Mouse (Mus musculus) limb, embryonic 11.5 days (tissue): ENCODE results near the gene Tec. TPM values are rescaled to one million over a fixed set of nuclear protein-coding genes. Genes with fewer than 3 reads are reported as not detected.

Experiments used
- ATAC-seq: fragments of 200-750 bp; cut with Nextera tagmentation; 2 replicates; pipeline ENCODE4 v1.8.0; 2017; ENCODE audit warnings: low read depth; ENCODE audit not compliant: insufficient number of reproducible peaks, low FRiP score, low TSS enrichment
- DNase-seq: peaks from one replicate; pipeline ENCODE4 v3.0.0-alpha.2; 2015; ENCODE audit warnings: low spot score
- H3K27ac ChIP-seq: fragments of 300-500 bp; sonication (generic); replicated peaks from 2 replicates; pipeline ENCODE4 v1.5.1; 2014; ENCODE audit warnings: low read depth, mild to moderate bottlenecking, low read length
- H3K27me3 ChIP-seq: fragments of 300-500 bp; sonication (generic); 2 replicates; pipeline ENCODE4 v1.6.1; 2014; ENCODE audit warnings: mild to moderate bottlenecking, low read length, mixed read lengths; ENCODE audit not compliant: control insufficient read depth, insufficient read depth
- H3K36me3 ChIP-seq: fragments of 300-500 bp; sonication (generic); 2 replicates; pipeline ENCODE4 v1.6.1; 2014; ENCODE audit warnings: mild to moderate bottlenecking, low read length, moderate library complexity, mixed read lengths; ENCODE audit not compliant: control insufficient read depth, insufficient read depth
- H3K4me1 ChIP-seq: fragments of 300-500 bp; sonication (generic); 2 replicates; pipeline ENCODE4 v1.6.1; 2014; ENCODE audit warnings: low read length, mixed read lengths; ENCODE audit not compliant: control insufficient read depth, insufficient read depth
- H3K4me2 ChIP-seq: fragments of 300-500 bp; sonication (generic); 2 replicates; pipeline ENCODE4 v1.6.1; 2014; ENCODE audit warnings: low read depth, mild to moderate bottlenecking, moderate library complexity; ENCODE audit not compliant: severe bottlenecking
- H3K4me3 ChIP-seq: fragments of 300-500 bp; sonication (generic); 2 replicates; pipeline ENCODE4 v1.5.1; 2014; ENCODE audit warnings: low read depth, low read length
- H3K9ac ChIP-seq: fragments of 300-500 bp; sonication (generic); 2 replicates; pipeline ENCODE4 v1.6.1; 2014; ENCODE audit warnings: mild to moderate bottlenecking, low read length
- H3K9me3 ChIP-seq: fragments of 300-500 bp; sonication (generic); 2 replicates; pipeline ENCODE4 v1.6.1; 2016; ENCODE audit warnings: low read length; ENCODE audit not compliant: control insufficient read depth
- WGBS: fragments of 180-500 bp; shearing (Covaris S2); extraction: QIAGEN DNeasy Blood & Tissue Kit; methylation state at CpG from one replicate; pipeline ENCODE4 v1.1.7; 2014; 5-methylcytosine and 5-hydroxymethylcytosine counted together
- polyA plus RNA-seq: library from polyadenylated mRNA; unstranded; fragments of >200 nt; fragmentation: Nextera tagmentation; extraction: Ambion mirVana; gene quantifications from 2 replicates; pipeline ENCODE4 v1.2.1, GENCODE M21; 2014

Tec gene
- polyA plus RNA-seq, 1 experiment from 2014 or later: 2.3 TPM

GRCm38 (mm10) chr5:72844294-72844693, 24.0 kb downstream of the Tec start:
- H3K9ac ChIP-seq: no peak overlapping the region
- ATAC-seq (no peak), DNase-seq (no peak)
- H3K4me1 ChIP-seq: peaks cover 7% of the 10 kb centered on the region; the same call in 1 of the 2 replicates
- no peaks in the 10 kb centered on the region for H3K9me3 ChIP-seq
- no peak overlapping the region for H3K4me2 ChIP-seq
- no peak overlapping the region for H3K4me3 ChIP-seq
- H3K27me3 ChIP-seq: no peaks in the 10 kb centered on the region
- 13% methylated on average over 2 of the region's 2 CpGs for WGBS
- no peaks in the 10 kb centered on the region for H3K36me3 ChIP-seq
- no peak overlapping the region for H3K27ac ChIP-seq

GRCm38 (mm10) chr5:72839655-72840054, 28.6 kb downstream of the Tec start:
- no peak overlapping the region for H3K9ac ChIP-seq
- DNase-seq: no peak
- H3K36me3 ChIP-seq: no peaks in the 10 kb centered on the region
- H3K4me1 ChIP-seq: peaks cover 7% of the 10 kb centered on the region; the same call in 1 of the 2 replicates
- ATAC-seq: no peak
- no peaks in the 10 kb centered on the region for H3K27me3 ChIP-seq
- H3K4me3 ChIP-seq: no peak overlapping the region
- 85% methylated on average over 3 of the region's 3 CpGs for WGBS
- no peak overlapping the region for H3K4me2 ChIP-seq
- no peaks in the 10 kb centered on the region for H3K9me3 ChIP-seq
- H3K27ac ChIP-seq: no peak overlapping the region

GRCm38 (mm10) chr5:72838976-72839375, 29.3 kb downstream of the Tec start:
- Histone ChIP-seq H3K27me3 (no peaks in the 10 kb centered on the region), H3K4me3 (no peak overlapping the region), H3K9ac (no peak overlapping the region), H3K27ac (no peak overlapping the region), H3K4me2 (no peak overlapping the region), H3K36me3 (no peaks in the 10 kb centered on the region), H3K4me1 (no peaks in the 10 kb centered on the region), H3K9me3 (no peaks in the 10 kb centered on the region)
- 45% methylated on average over 2 of the region's 2 CpGs for WGBS
- ATAC-seq: no peak
- DNase-seq: no peak

- Histone ChIP-seq H3K4me3 (no peak overlapping the region), H3K9me3 (no peaks in the 10 kb centered on the region), H3K4me2 (no peak overlapping the region), H3K27ac (no peak overlapping the region), H3K9ac (no peak overlapping the region), H3K27me3 (no peaks in the 10 kb centered on the region), H3K4me1 (no peaks in the 10 kb centered on the region), H3K36me3 (no peaks in the 10 kb centered on the region)
- ATAC-seq (no peak), DNase-seq (no peak)
- 84% methylated on average over 3 of the region's 3 CpGs for WGBS
Observed at GRCm38 (mm10) chr5:72835656-72836055, 32.6 kb downstream of the Tec start.

GRCm38 (mm10) chr5:72832904-72833765, 35.1 kb downstream of the Tec start:
- no peak for DNase-seq
- Histone ChIP-seq H3K4me3 (no peak overlapping the region), H3K27me3 (no peaks in the 10 kb centered on the region), H3K36me3 (no peaks in the 10 kb centered on the region), H3K9ac (no peak overlapping the region), H3K4me2 (no peak overlapping the region), H3K27ac (no peak overlapping the region), H3K9me3 (no peaks in the 10 kb centered on the region), H3K4me1 (no peaks in the 10 kb centered on the region)
- no peak for ATAC-seq
- WGBS: 72% methylated on average over 15 of the region's 15 CpGs

GRCm38 (mm10) chr5:72832191-72832590, 36.1 kb downstream of the Tec start:
- H3K4me1 ChIP-seq: no peaks in the 10 kb centered on the region
- no peak for ATAC-seq
- H3K27me3 ChIP-seq: no peaks in the 10 kb centered on the region
- H3K9ac ChIP-seq: no peak overlapping the region
- H3K4me3 ChIP-seq: no peak overlapping the region
- no peaks in the 10 kb centered on the region for H3K36me3 ChIP-seq
- 93% methylated on average over 7 of the region's 7 CpGs for WGBS
- H3K9me3 ChIP-seq: no peaks in the 10 kb centered on the region
- H3K27ac ChIP-seq: no peak overlapping the region
- DNase-seq: no peak
- no peak overlapping the region for H3K4me2 ChIP-seq

GRCm38 (mm10) chr5:72830988-72831610, 37.2 kb downstream of the Tec start:
- DNase-seq (no peak), ATAC-seq (no peak)
- Histone ChIP-seq H3K4me3 (no peak overlapping the region), H3K9me3 (no peaks in the 10 kb centered on the region), H3K9ac (no peak overlapping the region), H3K36me3 (no peaks in the 10 kb centered on the region), H3K27ac (no peak overlapping the region), H3K4me2 (no peak overlapping the region), H3K27me3 (no peaks in the 10 kb centered on the region), H3K4me1 (no peaks in the 10 kb centered on the region)
- 90% methylated on average over 5 of the region's 5 CpGs for WGBS

GRCm38 (mm10) chr5:72829506-72830067, 38.7 kb downstream of the Tec start:
- 82% methylated on average over 7 of the region's 7 CpGs for WGBS
- H3K4me3 ChIP-seq: no peak overlapping the region
- H3K9me3 ChIP-seq: no peaks in the 10 kb centered on the region
- H3K36me3 ChIP-seq: no peaks in the 10 kb centered on the region
- ATAC-seq (no peak), DNase-seq (no peak)
- H3K4me2 ChIP-seq: no peak overlapping the region
- H3K27ac ChIP-seq: no peak overlapping the region
- no peaks in the 10 kb centered on the region for H3K27me3 ChIP-seq
- H3K9ac ChIP-seq: no peak overlapping the region
- no peaks in the 10 kb centered on the region for H3K4me1 ChIP-seq
